Comparison of ENCODE assay signal across 9 mouse cellular contexts in the genomic region with DNA sequence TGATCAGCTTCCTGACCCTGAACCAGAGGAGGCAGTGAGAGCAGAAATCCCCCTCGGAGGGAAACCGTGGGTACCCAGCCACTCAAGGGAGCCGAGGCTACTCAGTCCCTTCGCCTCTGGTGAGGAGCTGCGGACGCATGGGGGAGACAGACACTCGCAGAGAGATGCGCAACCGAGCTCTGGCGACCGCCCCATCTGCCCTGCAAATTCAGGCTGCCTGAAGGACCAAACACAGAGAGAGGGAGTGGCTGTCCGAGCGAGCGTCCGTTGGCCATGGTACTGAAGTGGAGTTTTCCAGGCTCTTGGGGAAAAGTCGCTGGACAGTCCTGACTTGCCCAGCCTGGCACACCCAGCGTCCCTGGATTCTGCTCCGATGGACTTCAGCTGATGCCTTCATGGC.
DNase-seq lines count a peak whose midpoint lies in the region; ATAC-seq and TF ChIP-seq lines count a peak whose summit lies in the region.
"Had no signal": no experiment of that assay in that cellular context is flagged by ENCODE, and none has a peak within 500 bp of the region (broad histone marks: within the 10 kb centered on the region; RNA-seq: fewer than 3 reads in every experiment).

No protein-coding gene starts in this region.

- no peaks in the 10 kb centered on the region for H3K9me3 ChIP-seq in kidney, postnatal 0 days (replicated peaks; ENCODE audit: low read length)
- 0 out of 2 replicates have a peak, but pooled peaks cover 2% of the 10 kb centered on the region for H3K9me3 ChIP-seq in midbrain, embryonic 12.5 days
- H3K9me3 ChIP-seq in stomach, postnatal 0 days (ENCODE audit: control insufficient read depth, low read length): no peaks in the 10 kb centered on the region
- H3K9me3 ChIP-seq: limb, embryonic 15.5 days had no signal

- 3% methylated on average over 18 of the region's 18 CpGs for WGBS in kidney, postnatal 0 days
- WGBS in midbrain, embryonic 12.5 days: 4% methylated on average over 18 of the region's 18 CpGs
- WGBS in stomach, postnatal 0 days: 4% methylated on average over 18 of the region's 18 CpGs

- H3K4me2 ChIP-seq in kidney, postnatal 0 days (ENCODE audit: low read length): no peak overlapping the region
- 0 out of 2 replicates have a peak overlapping the region, but pooled peaks have one; percentile 3 for H3K4me2 ChIP-seq in midbrain, embryonic 12.5 days (replicated peaks)
- no peak overlapping the region for H3K4me2 ChIP-seq in stomach, postnatal 0 days (replicated peaks; ENCODE audit: low read depth)
- H3K4me2 ChIP-seq: limb, embryonic 15.5 days had no signal

- peak; percentile 54 for TF ChIP-seq CTCF in kidney, postnatal 0 days (IDR thresholded peaks at IDR 0.05; ENCODE audit: low read depth)
- TF ChIP-seq CTCF in stomach, postnatal 0 days (IDR thresholded peaks at IDR 0.05; ENCODE audit: low read depth): peak; percentile 32; the same call in 1 of the 2 replicates

- DNase-seq in heart, postnatal 14 days: peak; percentile 6 to 27
- no peak for DNase-seq in heart, adult 8-10 months (ENCODE audit: low spot score)
- DNase-seq in adrenal gland, adult 8-10 months: peak; percentile 3
- peak; percentile 68 for DNase-seq in embryo, embryonic 9.5 days (ENCODE audit: extremely low spot score)
- DNase-seq in kidney, postnatal 0 days (ENCODE audit: low spot score): peak; percentile 89
- peak; percentile 49 for DNase-seq in stomach, postnatal 0 days (ENCODE audit: low spot score)
- no peak for DNase-seq in thymus, postnatal 36 days

- no peak overlapping the region for H3K9ac ChIP-seq in kidney, postnatal 0 days (ENCODE audit: low read depth, low read length)
- 0 out of 2 replicates have a peak overlapping the region, but pooled peaks have one; percentile 28 for H3K9ac ChIP-seq in midbrain, embryonic 12.5 days (replicated peaks)
- no peak overlapping the region for H3K9ac ChIP-seq in stomach, postnatal 0 days (ENCODE audit: low read length)
- H3K9ac ChIP-seq: limb, embryonic 15.5 days had no signal

- no peak overlapping the region for H3K27ac ChIP-seq in kidney, postnatal 0 days
- peak overlapping the region; percentile 49; the same call in 1 of the 2 replicates for H3K27ac ChIP-seq in midbrain, embryonic 12.5 days (replicated peaks)
- no peak overlapping the region for H3K27ac ChIP-seq in stomach, postnatal 0 days (replicated peaks)
- H3K27ac ChIP-seq: limb, embryonic 15.5 days had no signal

- no peak overlapping the region for H3K4me3 ChIP-seq in kidney, postnatal 0 days (replicated peaks; ENCODE audit: low read depth, low read length)
- no peak overlapping the region for H3K4me3 ChIP-seq in midbrain, embryonic 12.5 days
- no peak overlapping the region for H3K4me3 ChIP-seq in stomach, postnatal 0 days (ENCODE audit: low read depth, low read length)
- H3K4me3 ChIP-seq: limb, embryonic 15.5 days had no signal

- no peak for TF ChIP-seq EP300 in stomach, postnatal 0 days (optimal IDR thresholded peaks at IDR 0.05)

- no peaks in the 10 kb centered on the region for H3K36me3 ChIP-seq in kidney, postnatal 0 days (ENCODE audit: insufficient read depth, low read length)
- H3K36me3 ChIP-seq in midbrain, embryonic 12.5 days: no peaks in the 10 kb centered on the region
- no peaks in the 10 kb centered on the region for H3K36me3 ChIP-seq in stomach, postnatal 0 days (ENCODE audit: control insufficient read depth, insufficient read depth, low read length)
- H3K36me3 ChIP-seq: limb, embryonic 15.5 days had no signal

- H3K4me1 ChIP-seq in kidney, postnatal 0 days (replicated peaks; ENCODE audit: insufficient read depth, low read length): no peaks in the 10 kb centered on the region
- H3K4me1 ChIP-seq in midbrain, embryonic 12.5 days: peaks cover 19% of the 10 kb centered on the region; the same call in 1 of the 2 replicates
- H3K4me1 ChIP-seq in stomach, postnatal 0 days (replicated peaks; ENCODE audit: control insufficient read depth, insufficient read depth): no peaks in the 10 kb centered on the region
- H3K4me1 ChIP-seq: limb, embryonic 15.5 days had no signal

- ATAC-seq in kidney, postnatal 0 days (replicated peaks; ENCODE audit: low FRiP score, low read depth): 0 out of 2 replicates have a peak, but pooled peaks have one; percentile 17
- ATAC-seq in midbrain, embryonic 12.5 days (ENCODE audit: low FRiP score, low read depth): no peak
- no peak for ATAC-seq in stomach, postnatal 0 days (ENCODE audit: low FRiP score, low TSS enrichment)

- H3K27me3 ChIP-seq in kidney, postnatal 0 days (ENCODE audit: insufficient read depth, low read length): no peaks in the 10 kb centered on the region
- H3K27me3 ChIP-seq in midbrain, embryonic 12.5 days: peaks cover 57% of the 10 kb centered on the region
- no peaks in the 10 kb centered on the region for H3K27me3 ChIP-seq in stomach, postnatal 0 days (ENCODE audit: control insufficient read depth, insufficient read depth, low read length)

- intact Hi-C loops in heart, postnatal 14 days (cut with DNase I): no loop called here

Comparison
In these comparisons a context has a peak if more than half of its experiments do, and no peak if none do; other contexts are left out.
1. DNase-seq: peak in heart, postnatal 14 days (2 of 2), adrenal gland, adult 8-10 months (single experiment), embryo, embryonic 9.5 days (single experiment), kidney, postnatal 0 days (single experiment) and stomach, postnatal 0 days (single experiment); none in heart, adult 8-10 months (single experiment) and thymus, postnatal 36 days (0 of 2).